Mouse (Mus musculus) heart, embryonic 11.5 days (tissue): ENCODE results near the gene Agbl4. TPM values are rescaled to one million over a fixed set of nuclear protein-coding genes. Genes with fewer than 3 reads are reported as not detected.

Experiments
- ATAC-seq: fragments of 200-750 bp; cut with Nextera tagmentation; replicated peaks from 2 replicates; pipeline ENCODE4 v1.8.0; 2017; ENCODE audit warnings: moderate library complexity; ENCODE audit not compliant: insufficient number of reproducible peaks, low FRiP score, low TSS enrichment
- H3K27ac ChIP-seq: fragments of 300-500 bp; sonication (generic); 2 replicates; pipeline ENCODE4 v1.5.1; 2014; ENCODE audit warnings: mild to moderate bottlenecking, low read depth, low read length
- H3K27me3 ChIP-seq: fragments of 300-500 bp; sonication (generic); 2 replicates; pipeline ENCODE4 v1.6.1; 2014; ENCODE audit warnings: mild to moderate bottlenecking, low read length, mixed read lengths; ENCODE audit not compliant: control insufficient read depth, insufficient read depth
- H3K36me3 ChIP-seq: fragments of 300-500 bp; sonication (generic); 2 replicates; pipeline ENCODE4 v1.6.1; 2014; ENCODE audit warnings: mild to moderate bottlenecking, low read length, moderate library complexity, mixed read lengths; ENCODE audit not compliant: control insufficient read depth, insufficient read depth
- H3K4me1 ChIP-seq: fragments of 300-500 bp; sonication (generic); 2 replicates; pipeline ENCODE4 v1.6.1; 2014; ENCODE audit warnings: low read length; ENCODE audit not compliant: control insufficient read depth, insufficient read depth
- H3K4me2 ChIP-seq: fragments of 300-500 bp; sonication (generic); 2 replicates; pipeline ENCODE4 v1.6.1; 2014; ENCODE audit warnings: mild to moderate bottlenecking, moderate library complexity
- H3K4me3 ChIP-seq: fragments of 300-500 bp; sonication (generic); 2 replicates; pipeline ENCODE4 v1.5.1; 2014; ENCODE audit warnings: low read depth, low read length
- H3K9ac ChIP-seq: fragments of 300-500 bp; sonication (generic); 2 replicates; pipeline ENCODE4 v1.6.1; 2014; ENCODE audit warnings: mild to moderate bottlenecking, low read depth, low read length, moderate library complexity
- H3K9me3 ChIP-seq: fragments of 300-500 bp; sonication (generic); replicated peaks from 2 replicates; pipeline ENCODE4 v1.6.1; 2016; ENCODE audit warnings: low read length; ENCODE audit not compliant: control insufficient read depth
- WGBS: fragments of 180-500 bp; shearing (Covaris S2); extraction: QIAGEN DNeasy Blood & Tissue Kit; methylation state at CpG from one replicate; pipeline ENCODE4 v1.1.7; 2014; ENCODE audit not compliant: insufficient replicate concordance; 5-methylcytosine and 5-hydroxymethylcytosine counted together
- polyA plus RNA-seq: library from polyadenylated mRNA; unstranded; fragments of >200 nt; fragmentation: Nextera tagmentation; extraction: Ambion mirVana; gene quantifications from 2 replicates; pipeline ENCODE4 v1.2.1, GENCODE M21; 2014

Gene Agbl4
- polyA plus RNA-seq, 1 experiment from 2014 or later: 0.90 TPM

GRCm38 (mm10) chr4:111555426-111555825 is 1158.0 kb downstream of the Agbl4 start:
- Histone ChIP-seq H3K27ac (no peak overlapping the region), H3K9me3 (no peaks in the 10 kb centered on the region), H3K9ac (no peak overlapping the region), H3K36me3 (no peaks in the 10 kb centered on the region), H3K4me2 (no peak overlapping the region), H3K4me3 (no peak overlapping the region), H3K4me1 (no peaks in the 10 kb centered on the region), H3K27me3 (no peaks in the 10 kb centered on the region)
- ATAC-seq: no peak
- 65% methylated on average over 2 of the region's 2 CpGs for WGBS

DNA sequence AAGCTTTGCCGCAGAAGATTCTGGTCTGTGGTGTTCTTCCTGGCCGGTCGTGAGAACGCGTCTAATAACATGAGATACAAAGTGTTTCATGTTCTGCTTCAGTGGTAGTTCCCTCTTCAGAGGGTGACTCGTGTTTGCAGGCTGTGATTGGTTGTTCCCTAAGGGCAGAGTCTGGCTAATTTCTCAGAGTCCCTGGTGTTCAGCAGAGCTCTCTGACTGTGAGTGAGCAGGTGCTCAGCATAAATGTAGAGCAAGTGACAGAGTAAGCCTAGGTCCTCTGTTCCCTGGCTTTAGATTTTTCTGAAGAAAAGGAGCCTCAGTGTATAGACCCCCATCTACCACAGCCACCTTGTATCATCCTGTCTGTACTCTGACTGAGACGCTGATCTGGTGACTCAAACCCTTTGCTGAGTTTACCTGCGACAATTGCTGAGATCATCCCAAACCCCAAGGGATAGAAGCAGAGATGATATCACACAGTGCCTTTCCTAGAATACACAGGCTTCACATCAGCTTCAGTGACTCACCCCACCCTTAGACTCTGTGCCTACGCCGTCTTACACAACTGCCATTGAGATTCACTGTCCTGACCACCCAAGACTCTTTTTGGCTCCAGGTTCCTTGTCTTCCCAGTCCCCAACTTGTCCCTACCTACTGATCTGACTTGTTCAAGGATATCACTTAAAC is 1179.8 kb downstream of the Agbl4 start:
- Histone ChIP-seq H3K4me1 (no peaks in the 10 kb centered on the region), H3K27me3 (no peaks in the 10 kb centered on the region), H3K9ac (no peak overlapping the region), H3K36me3 (no peaks in the 10 kb centered on the region), H3K4me2 (no peak overlapping the region), H3K9me3 (no peaks in the 10 kb centered on the region), H3K4me3 (no peak overlapping the region), H3K27ac (no peak overlapping the region)
- WGBS: 79% methylated on average over 10 of the region's 10 CpGs
- ATAC-seq: no peak

GRCm38 (mm10) chr4:111579115-111579862 is 1181.8 kb downstream of the Agbl4 start:
- H3K9ac ChIP-seq: no peak overlapping the region
- no peak overlapping the region for H3K27ac ChIP-seq
- H3K9me3 ChIP-seq: no peaks in the 10 kb centered on the region
- no peaks in the 10 kb centered on the region for H3K27me3 ChIP-seq
- H3K4me2 ChIP-seq: no peak overlapping the region
- no peaks in the 10 kb centered on the region for H3K36me3 ChIP-seq
- 62% methylated on average over 4 of the region's 4 CpGs for WGBS
- no peaks in the 10 kb centered on the region for H3K4me1 ChIP-seq
- H3K4me3 ChIP-seq: no peak overlapping the region
- no peak for ATAC-seq

DNA sequence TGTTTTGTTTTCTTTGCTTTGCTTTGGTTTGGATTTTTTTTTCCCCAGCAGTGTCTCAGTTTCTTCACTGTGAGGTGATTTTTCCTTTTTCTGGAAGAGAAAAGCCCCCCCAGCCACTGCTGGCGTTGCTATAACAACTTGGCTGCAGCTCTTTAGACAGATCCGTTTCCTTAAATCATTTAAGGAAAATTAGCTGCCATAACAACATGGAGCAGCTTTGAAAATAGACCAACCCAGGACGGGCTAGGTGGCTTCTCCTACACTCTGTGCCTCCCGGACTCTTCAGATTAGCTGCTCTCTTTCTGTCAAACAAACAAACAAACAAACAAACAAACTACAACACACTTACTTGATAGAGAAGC is 1182.4 kb downstream of the Agbl4 start:
- no peak for ATAC-seq
- Histone ChIP-seq H3K27me3 (no peaks in the 10 kb centered on the region), H3K27ac (no peak overlapping the region), H3K4me3 (no peak overlapping the region), H3K9ac (no peak overlapping the region), H3K4me2 (no peak overlapping the region), H3K4me1 (no peaks in the 10 kb centered on the region), H3K36me3 (no peaks in the 10 kb centered on the region), H3K9me3 (no peaks in the 10 kb centered on the region)
- 59% methylated on average over 4 of the region's 4 CpGs for WGBS

DNA sequence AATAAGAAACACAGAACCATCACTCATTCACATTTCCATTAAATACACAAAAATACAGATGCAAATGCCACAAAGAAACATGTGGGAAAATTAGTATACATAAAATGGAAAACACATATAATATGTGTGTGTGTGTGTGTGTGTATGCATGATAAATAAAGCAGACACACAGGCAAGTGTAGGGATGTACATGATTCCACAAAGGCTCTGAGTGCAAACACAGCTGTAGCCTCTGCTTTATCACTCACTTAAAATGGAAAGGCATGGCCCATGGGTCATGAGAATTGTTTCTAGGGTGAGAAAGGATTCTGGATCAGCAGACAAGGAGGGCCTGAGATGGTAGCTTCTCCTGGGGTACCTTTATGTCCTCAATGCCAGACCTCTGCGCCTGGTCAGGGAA is 1182.8 kb downstream of the Agbl4 start:
- no peak overlapping the region for H3K4me3 ChIP-seq
- no peak overlapping the region for H3K4me2 ChIP-seq
- no peak overlapping the region for H3K27ac ChIP-seq
- no peak for ATAC-seq
- no peaks in the 10 kb centered on the region for H3K27me3 ChIP-seq
- WGBS: 69% methylated on average over 1 of the region's 1 CpGs
- no peak overlapping the region for H3K9ac ChIP-seq
- H3K9me3 ChIP-seq: no peaks in the 10 kb centered on the region
- H3K4me1 ChIP-seq: no peaks in the 10 kb centered on the region
- H3K36me3 ChIP-seq: no peaks in the 10 kb centered on the region

DNA sequence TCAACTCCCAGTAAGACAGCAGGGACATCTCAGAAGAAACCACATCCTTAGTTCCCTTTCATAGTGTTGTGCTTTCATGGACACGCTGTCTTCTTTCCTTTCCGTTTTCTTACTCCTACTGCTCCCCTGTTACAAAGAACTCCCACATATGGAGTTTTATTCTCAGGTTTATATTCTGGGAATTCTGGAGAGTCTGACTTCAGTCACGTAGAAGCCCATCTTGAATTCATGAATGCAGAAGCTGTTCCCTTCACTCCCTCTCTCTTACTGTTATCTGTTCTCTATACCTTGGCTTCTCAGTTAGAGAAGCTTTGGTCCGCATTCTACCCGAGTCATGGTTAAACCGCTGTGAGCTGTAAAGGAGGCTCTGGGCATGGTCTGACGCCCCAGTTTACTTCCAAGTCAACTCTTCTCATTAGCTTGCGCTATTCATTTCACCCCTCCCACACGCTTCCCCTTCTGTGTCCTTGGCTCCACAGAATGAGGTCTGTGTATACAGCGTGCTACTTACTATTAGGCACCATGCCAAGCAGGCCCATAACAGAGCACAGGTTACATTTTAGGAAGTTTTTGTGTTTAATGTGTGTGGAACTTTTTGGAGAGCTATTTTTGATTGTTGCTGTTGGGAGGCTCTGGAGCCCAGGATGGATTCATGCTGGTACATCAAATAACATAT is 1186.2 kb downstream of the Agbl4 start:
- no peaks in the 10 kb centered on the region for H3K36me3 ChIP-seq
- no peak overlapping the region for H3K4me2 ChIP-seq
- no peak overlapping the region for H3K27ac ChIP-seq
- H3K4me3 ChIP-seq: no peak overlapping the region
- no peak for ATAC-seq
- no peaks in the 10 kb centered on the region for H3K9me3 ChIP-seq
- H3K27me3 ChIP-seq: no peaks in the 10 kb centered on the region
- H3K4me1 ChIP-seq: no peaks in the 10 kb centered on the region
- 76% methylated on average over 10 of the region's 10 CpGs for WGBS
- H3K9ac ChIP-seq: no peak overlapping the region

- no peaks in the 10 kb centered on the region for H3K4me1 ChIP-seq
- no peak overlapping the region for H3K9ac ChIP-seq
- no peak overlapping the region for H3K4me3 ChIP-seq
- no peaks in the 10 kb centered on the region for H3K27me3 ChIP-seq
- no peak for ATAC-seq
- H3K4me2 ChIP-seq: no peak overlapping the region
- no peaks in the 10 kb centered on the region for H3K36me3 ChIP-seq
- WGBS: 65% methylated on average over 7 of the region's 7 CpGs
- H3K27ac ChIP-seq: no peak overlapping the region
- no peaks in the 10 kb centered on the region for H3K9me3 ChIP-seq
These were observed 1186.8 kb downstream of the Agbl4 start for GRCm38 (mm10) chr4:111584286-111584685.

- 64% methylated on average over 1 of the region's 1 CpGs for WGBS
These were observed 1190.8 kb downstream of the Agbl4 start for GRCm38 (mm10) chr4:111588211-111588610.

More at GRCm38 (mm10) chr4:111588211-111588610, 1190.8 kb downstream of the Agbl4 start:
- no peak for ATAC-seq
- no peak overlapping the region for H3K4me2 ChIP-seq
- H3K4me1 ChIP-seq: no peaks in the 10 kb centered on the region
- no peaks in the 10 kb centered on the region for H3K9me3 ChIP-seq
- no peaks in the 10 kb centered on the region for H3K27me3 ChIP-seq
- no peak overlapping the region for H3K9ac ChIP-seq
- H3K27ac ChIP-seq: no peak overlapping the region
- H3K4me3 ChIP-seq: no peak overlapping the region
- no peaks in the 10 kb centered on the region for H3K36me3 ChIP-seq
